Mouse (Mus musculus) limb, embryonic 14.5 days (tissue): ENCODE measurements around the gene Muc5b. TPM values are rescaled to one million over a fixed set of nuclear protein-coding genes. Genes with fewer than 3 reads are reported as not detected.
"Not testable (repeated sequence)": the region's sequence is repeated elsewhere in the genome, so short reads cannot be mapped to it uniquely, and the experiment has no call there.

Experiments
- ATAC-seq: fragments of 200-750 bp; cut with Nextera tagmentation; 2 replicates; pipeline ENCODE4 v1.8.0; 2017; ENCODE audit warnings: low read depth, moderate number of reproducible peaks, moderate TSS enrichment; ENCODE audit not compliant: low FRiP score
- DNase-seq: peaks from one replicate; pipeline ENCODE4 v3.0.0-alpha.2; 2015; ENCODE audit warnings: low spot score
- H3K27ac ChIP-seq: fragments of 300-500 bp; sonication (generic); replicated peaks from 2 replicates; pipeline ENCODE4 v1.5.1; 2014; ENCODE audit warnings: low read depth, mild to moderate bottlenecking, low read length, moderate library complexity, mixed read lengths
- H3K27me3 ChIP-seq: fragments of 300-500 bp; sonication (generic); 2 replicates; pipeline ENCODE4 v1.6.1; 2014; ENCODE audit warnings: low read length, mixed read lengths; ENCODE audit not compliant: control insufficient read depth, insufficient read depth
- H3K36me3 ChIP-seq: fragments of 300-500 bp; sonication (generic); 2 replicates; pipeline ENCODE4 v1.6.1; 2014; ENCODE audit warnings: mild to moderate bottlenecking, low read length, moderate library complexity, mixed read lengths; ENCODE audit not compliant: control insufficient read depth, insufficient read depth
- H3K4me1 ChIP-seq: fragments of 300-500 bp; sonication (generic); 2 replicates; pipeline ENCODE4 v1.6.1; 2014; ENCODE audit warnings: antibody characterized with exemption, low read length, mixed read lengths; ENCODE audit not compliant: control insufficient read depth, insufficient read depth
- H3K4me2 ChIP-seq: fragments of 300-500 bp; sonication (generic); replicated peaks from 2 replicates; pipeline ENCODE4 v1.6.1; 2014; ENCODE audit warnings: low read depth, mild to moderate bottlenecking, low read length, moderate library complexity; ENCODE audit not compliant: severe bottlenecking
- H3K4me3 ChIP-seq: fragments of 300-500 bp; sonication (generic); replicated peaks from 2 replicates; pipeline ENCODE4 v1.5.1; 2014; ENCODE audit warnings: low read length
- H3K9ac ChIP-seq: fragments of 300-500 bp; sonication (generic); 2 replicates; pipeline ENCODE4 v1.6.1; 2014; ENCODE audit warnings: mild to moderate bottlenecking, low read depth, low read length, moderate library complexity; ENCODE audit not compliant: severe bottlenecking
- H3K9me3 ChIP-seq: fragments of 300-500 bp; sonication (generic); 2 replicates; pipeline ENCODE4 v1.6.1; 2016; ENCODE audit warnings: low read length; ENCODE audit not compliant: control insufficient read depth
- POLR2A ChIP-seq: fragments of 200-500 bp; IDR thresholded peaks from 2 replicates; pipeline ENCODE4 v1.8.0; 2012; ENCODE audit warnings: inconsistent platforms, mild to moderate bottlenecking, moderate library complexity, borderline replicate concordance; ENCODE audit not compliant: insufficient read depth, insufficient read length; ENCODE audit errors: extremely low read depth
- WGBS: fragments of 180-500 bp; shearing (Covaris S2); extraction: QIAGEN DNeasy Blood & Tissue Kit; methylation state at CpG from one replicate; pipeline ENCODE4 v1.1.7; 2014; 5-methylcytosine and 5-hydroxymethylcytosine counted together
- polyA plus RNA-seq, 2 experiments: library from polyadenylated mRNA; depleted of rRNA in 1 of 2; stranded (reverse) in 1 of 2; unstranded in 1 of 2; fragments of >200 nt; fragmentation: Nextera tagmentation in 1 of 2; extraction: Ambion mirVana in 1 of 2; gene quantifications; 2 replicates each; pipeline versions ENCODE4 v1.2.1 to v1.2.3; 2012 to 2014

Gene Muc5b
- polyA plus RNA-seq (2012; rRNA removed), result 0.01 and 0.03 TPM in 2 replicates
- polyA plus RNA-seq (2014; fragmentation: Nextera tagmentation; extraction: Ambion mirVana), result 0.03 TPM in 1 of 2 replicates, not detected in the other

DNA sequence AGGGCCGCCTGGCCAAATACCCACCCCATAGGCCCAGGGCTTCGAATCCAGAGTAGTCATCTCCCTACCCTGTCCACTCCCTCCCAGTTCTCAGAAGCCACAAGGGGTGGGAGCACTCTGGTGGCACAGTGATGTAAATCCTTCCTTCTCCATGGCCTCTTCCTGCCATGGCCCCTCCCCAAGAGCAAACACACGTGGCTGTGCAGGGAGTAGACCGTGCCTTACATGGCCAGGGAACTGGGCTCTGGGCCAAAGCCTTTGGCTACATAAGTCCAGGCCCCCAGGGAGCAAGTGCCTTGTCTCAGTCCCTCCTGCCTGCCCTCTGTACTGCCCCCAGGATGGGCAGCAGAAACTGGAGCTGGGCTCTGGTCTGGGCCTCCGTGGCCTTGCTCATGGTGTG is at the start of gene Muc5b:
TSS of gene Muc5b (plus strand) at position 292 of the 400 bp plus-strand sequence.
- 70% methylated on average over 5 of the region's 5 CpGs for WGBS
- ATAC-seq (no peak), DNase-seq (peak; percentile 11)
- Histone ChIP-seq H3K9me3 (no peaks in the 10 kb centered on the region), H3K4me3 (no peak within 1 kb of the TSS), H3K9ac (no peak within 1 kb of the TSS), H3K4me1 (no peaks in the 10 kb centered on the region), H3K27me3 (no peaks in the 10 kb centered on the region), H3K27ac (no peak within 1 kb of the TSS), H3K4me2 (no peak within 1 kb of the TSS), H3K36me3 (no peaks in the 10 kb centered on the region)
- TF ChIP-seq POLR2A, result no peak

DNA sequence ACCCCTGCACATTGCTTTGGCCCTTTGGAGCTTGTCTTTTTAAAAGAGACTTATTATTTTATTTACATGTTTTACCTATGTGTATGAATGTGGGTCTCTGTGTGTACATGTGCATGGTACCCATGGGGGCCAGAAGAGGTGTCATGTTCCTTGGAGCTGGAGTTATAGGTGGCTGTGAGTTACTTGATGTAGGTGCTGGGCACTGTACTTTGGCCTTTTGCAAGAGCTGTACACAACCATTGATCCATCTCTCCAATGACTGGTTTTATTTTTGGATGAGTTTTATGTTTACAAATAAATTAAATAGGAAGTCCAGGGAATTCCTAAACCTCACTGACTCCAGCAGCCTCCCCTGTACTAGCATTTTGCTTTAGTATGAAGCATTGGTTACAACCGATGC is 44.6 kb upstream of the Muc5b start:
- TF ChIP-seq POLR2A, result no peak
- no peak overlapping the region for H3K4me3 ChIP-seq
- 100% methylated on average over 1 of the region's 1 CpGs for WGBS
- no peak overlapping the region for H3K27ac ChIP-seq
- no peak overlapping the region for H3K4me2 ChIP-seq
- DNase-seq (no peak), ATAC-seq (no peak)
- no peaks in the 10 kb centered on the region for H3K27me3 ChIP-seq
- H3K4me1 ChIP-seq, result no peaks in the 10 kb centered on the region
- 0 out of 2 replicates have a peak, but pooled peaks cover 4% of the 10 kb centered on the region for H3K9me3 ChIP-seq
- H3K36me3 ChIP-seq, result no peaks in the 10 kb centered on the region
- no peak overlapping the region for H3K9ac ChIP-seq

DNA sequence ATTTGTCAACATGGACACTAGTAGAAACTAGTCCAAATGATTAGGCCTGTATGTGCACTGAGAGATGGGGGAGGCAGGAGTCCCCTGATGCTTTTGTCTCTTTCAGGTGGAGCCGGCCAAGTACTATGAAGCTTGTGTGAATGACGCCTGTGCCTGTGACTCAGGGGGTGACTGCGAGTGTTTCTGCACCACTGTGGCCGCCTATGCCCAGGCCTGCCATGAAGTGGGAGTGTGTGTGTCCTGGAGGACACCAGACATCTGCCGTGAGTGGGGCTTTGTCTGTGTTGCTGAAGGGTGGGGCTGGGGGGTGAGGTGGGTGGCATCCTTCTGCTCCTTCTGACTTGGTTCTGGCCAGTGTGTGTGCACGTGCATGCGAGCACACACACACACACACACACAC is 35.7 kb upstream of the Muc5b start:
- Histone ChIP-seq H3K27ac (no peak overlapping the region), H3K9me3 (no peaks in the 10 kb centered on the region), H3K27me3 (no peaks in the 10 kb centered on the region), H3K4me1 (no peaks in the 10 kb centered on the region), H3K4me2 (no peak overlapping the region), H3K4me3 (no peak overlapping the region), H3K36me3 (no peaks in the 10 kb centered on the region), H3K9ac (no peak overlapping the region)
- ATAC-seq (no peak), DNase-seq (no peak)
- no peak for TF ChIP-seq POLR2A
- WGBS, result 85% methylated on average over 7 of the region's 7 CpGs

DNA sequence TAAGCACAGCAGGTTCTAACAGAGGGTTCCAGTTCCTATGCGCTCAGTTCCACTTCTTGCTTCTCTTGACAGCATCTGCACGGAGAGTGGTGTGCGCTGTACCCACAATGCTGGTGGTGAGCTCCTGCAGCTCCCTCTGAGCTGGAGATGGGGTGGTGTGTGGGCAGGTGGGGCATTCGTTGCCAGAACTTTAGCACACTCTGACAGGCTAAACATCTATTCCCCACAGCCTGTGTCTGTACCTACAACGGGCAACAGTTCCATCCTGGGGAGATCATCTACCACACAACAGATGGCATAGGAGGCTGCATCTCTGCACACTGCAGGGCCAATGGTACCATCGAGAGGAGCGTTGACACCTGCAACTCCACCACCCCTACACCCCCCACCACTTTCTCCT is 33.5 kb upstream of the Muc5b start:
- H3K27ac ChIP-seq, result no peak overlapping the region
- no peak for TF ChIP-seq POLR2A
- no peaks in the 10 kb centered on the region for H3K4me1 ChIP-seq
- no peaks in the 10 kb centered on the region for H3K27me3 ChIP-seq
- no peaks in the 10 kb centered on the region for H3K9me3 ChIP-seq
- ATAC-seq (no peak), DNase-seq (no peak)
- no peak overlapping the region for H3K4me3 ChIP-seq
- no peak overlapping the region for H3K4me2 ChIP-seq
- H3K36me3 ChIP-seq, result no peaks in the 10 kb centered on the region
- 86% methylated on average over 7 of the region's 7 CpGs for WGBS
- no peak overlapping the region for H3K9ac ChIP-seq

DNA sequence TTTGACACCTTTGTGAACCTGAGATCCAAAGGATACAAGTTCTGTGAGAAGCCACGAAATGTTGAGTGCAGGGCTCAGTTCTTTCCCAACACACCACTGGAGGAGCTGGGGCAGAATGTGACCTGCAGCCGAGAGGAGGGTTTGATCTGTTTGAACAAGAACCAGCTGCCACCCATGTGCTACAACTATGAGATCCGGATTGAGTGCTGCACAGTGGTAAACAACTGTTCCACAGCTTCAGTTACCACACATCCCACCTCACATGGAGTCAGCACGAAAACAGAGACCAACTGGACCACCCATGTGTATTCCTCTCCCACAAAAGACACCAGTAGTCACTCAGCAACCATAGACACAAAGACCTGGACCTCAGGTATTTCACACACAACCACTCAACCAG is 31.0 kb upstream of the Muc5b start:
- ATAC-seq, H3K4me1 ChIP-seq, H3K9ac ChIP-seq, H3K4me3 ChIP-seq, H3K9me3 ChIP-seq, H3K27me3 ChIP-seq, H3K36me3 ChIP-seq, H3K27ac ChIP-seq, DNase-seq, H3K4me2 ChIP-seq: not testable (repeated sequence)
- WGBS, result no CpG with 5 or more reads among the region's 4 CpGs

DNA sequence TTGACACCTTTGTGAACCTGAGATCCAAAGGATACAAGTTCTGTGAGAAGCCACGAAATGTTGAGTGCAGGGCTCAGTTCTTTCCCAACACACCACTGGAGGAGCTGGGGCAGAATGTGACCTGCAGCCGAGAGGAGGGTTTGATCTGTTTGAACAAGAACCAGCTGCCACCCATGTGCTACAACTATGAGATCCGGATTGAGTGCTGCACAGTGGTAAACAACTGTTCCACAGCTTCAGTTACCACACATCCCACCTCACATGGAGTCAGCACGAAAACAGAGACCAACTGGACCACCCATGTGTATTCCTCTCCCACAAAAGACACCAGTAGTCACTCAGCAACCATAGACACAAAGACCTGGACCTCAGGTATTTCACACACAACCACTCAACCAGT is 28.9 kb upstream of the Muc5b start:
- not testable (repeated sequence) for H3K4me1 ChIP-seq, H3K9me3 ChIP-seq, H3K27me3 ChIP-seq, H3K36me3 ChIP-seq, H3K4me3 ChIP-seq, H3K4me2 ChIP-seq, ATAC-seq, H3K9ac ChIP-seq, DNase-seq, H3K27ac ChIP-seq
- WGBS, result no CpG with 5 or more reads among the region's 4 CpGs
